Mouse (Mus musculus) central nervous system, embryonic 18 days (tissue): Measurements from ENCODE around the gene Smurf2. TPM values are rescaled to one million over a fixed set of nuclear protein-coding genes. Genes with fewer than 3 reads are reported as not detected.

Experiments
- polyA plus RNA-seq: library from polyadenylated mRNA; depleted of rRNA; stranded (reverse); fragments of >200 nt; gene quantifications from 2 replicates; pipeline ENCODE4 v1.2.3, GENCODE M21; 2012; rRNA removed

The Smurf2 gene
- 19.3 and 21.7 TPM in 2 replicates for polyA plus RNA-seq

GRCm38 (mm10) chr11:106920551-106921379 lies at the start of gene Smurf2:
Smurf2 (minus strand) TSS chr11:106920715.

GRCm38 (mm10) chr11:106788775-106789459 lies 131.6 kb downstream of the Smurf2 start, which contains the start of the genes Ddx5 and Cep95:
Ddx5 (minus strand) TSS chr11:106789185.
Cep95 (plus strand) TSS chr11:106789252.

GRCm38 (mm10) chr11:106779388-106780088 lies 141.0 kb downstream of the Smurf2 start, which contains the start of gene Polg2:
Polg2 (minus strand) TSS chr11:106779537.

Other genes starting within 250 kb of the Smurf2 start
- gene Pecam1, start 170.1 kb downstream of the Smurf2 start, polyA plus RNA-seq: 14.7 and 17.4 TPM in 2 replicates
- 0.41 and 0.56 TPM in 2 replicates for gene Milr1, start 169.5 kb downstream of the Smurf2 start, polyA plus RNA-seq
- gene Polg2, start 141.2 kb downstream of the Smurf2 start, polyA plus RNA-seq: 10.6 TPM in 2 replicates
- gene Ddx5, start 131.5 kb downstream of the Smurf2 start, polyA plus RNA-seq: 481 and 520 TPM in 2 replicates
- 22.0 and 23.0 TPM in 2 replicates for gene Cep95, start 131.5 kb downstream of the Smurf2 start, polyA plus RNA-seq
- 92.4 and 102 TPM in 2 replicates for gene Kpna2, start 78.8 kb upstream of the Smurf2 start, polyA plus RNA-seq
- gene 1810010H24Rik, start 105.0 kb upstream of the Smurf2 start, polyA plus RNA-seq: 5.3 and 5.5 TPM in 2 replicates
- 44.5 and 47.4 TPM in 2 replicates for gene Bptf, start 211.4 kb upstream of the Smurf2 start, polyA plus RNA-seq